Mouse (Mus musculus): ENCODE data around the gene Rufy3. TPM values are rescaled to one million over a fixed set of nuclear protein-coding genes. Genes with fewer than 3 reads are reported as not detected.
A peak's percentile ranks its signal among the peaks of the same experiment; 100 is the strongest.

The Rufy3 gene
- polyA plus RNA-seq, 1 experiment = 6.4 TPM

DNA sequence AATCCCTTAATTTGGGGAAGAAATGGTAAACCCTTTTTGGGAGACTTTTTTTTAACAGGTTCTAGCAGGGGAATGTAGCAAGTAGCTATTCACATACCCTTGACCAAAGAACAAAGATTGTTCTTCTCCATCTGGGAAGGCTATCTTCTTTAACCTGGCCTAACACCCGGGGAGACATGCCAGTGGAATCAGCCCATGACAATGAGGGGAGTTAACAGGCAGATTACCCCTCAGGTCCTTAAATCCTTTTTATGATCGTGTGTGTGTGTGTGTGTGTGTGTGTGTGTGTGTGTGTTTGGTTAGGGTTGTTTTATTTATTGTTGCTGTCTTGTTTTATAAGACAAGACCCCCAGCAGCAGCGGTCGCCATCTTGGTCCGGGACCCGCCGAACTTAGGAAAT lies 19.3 kb upstream of the Rufy3 start:
- no peaks in the 10 kb centered on the region for H3K27me3 ChIP-seq (ENCODE audit: control insufficient read depth, insufficient read depth, low read length)
- no peaks in the 10 kb centered on the region for H3K36me3 ChIP-seq (ENCODE audit: control insufficient read depth, insufficient read depth, low read length)
- WGBS = 89% methylated on average over 7 of the region's 7 CpGs
- H3K27ac ChIP-seq (ENCODE audit: insufficient read depth, low read depth, low read length) = no peak overlapping the region
- H3K4me1 ChIP-seq (ENCODE audit: control insufficient read depth, insufficient read depth, insufficient read length, low read length) = no peaks in the 10 kb centered on the region
- H3K4me3 ChIP-seq (ENCODE audit: low read depth, low read length) = no peak overlapping the region
- TF ChIP-seq CTCF (IDR thresholded peaks at IDR 0.05; ENCODE audit: extremely low read depth, insufficient read length, insufficient replicate concordance, low read depth, low read length) (no peak), POLR2A (IDR thresholded peaks at IDR 0.05; ENCODE audit: low read depth, low read length) (no peak)

- peak overlapping the region; percentile 84 for H3K27ac ChIP-seq (ENCODE audit: insufficient read depth, low read depth, low read length)
- H3K36me3 ChIP-seq (ENCODE audit: control insufficient read depth, insufficient read depth, low read length) = no peaks in the 10 kb centered on the region
- WGBS = 4% methylated on average over 29 of the region's 29 CpGs
- H3K27me3 ChIP-seq (ENCODE audit: control insufficient read depth, insufficient read depth, low read length) = no peaks in the 10 kb centered on the region
- TF ChIP-seq POLR2A (IDR thresholded peaks at IDR 0.05; ENCODE audit: low read depth, low read length) (no peak), CTCF (IDR thresholded peaks at IDR 0.05; ENCODE audit: extremely low read depth, insufficient read length, insufficient replicate concordance, low read depth, low read length) (no peak)
- peaks cover 2% of the 10 kb centered on the region; the same call in 1 of the 2 replicates for H3K4me1 ChIP-seq (ENCODE audit: control insufficient read depth, insufficient read depth, insufficient read length, low read length)
- peak overlapping the region; percentile 90 for H3K4me3 ChIP-seq (ENCODE audit: low read depth, low read length)
Measured at GRCm38 (mm10) chr5:88553271-88554085, 11.4 kb upstream of the Rufy3 start.

DNA sequence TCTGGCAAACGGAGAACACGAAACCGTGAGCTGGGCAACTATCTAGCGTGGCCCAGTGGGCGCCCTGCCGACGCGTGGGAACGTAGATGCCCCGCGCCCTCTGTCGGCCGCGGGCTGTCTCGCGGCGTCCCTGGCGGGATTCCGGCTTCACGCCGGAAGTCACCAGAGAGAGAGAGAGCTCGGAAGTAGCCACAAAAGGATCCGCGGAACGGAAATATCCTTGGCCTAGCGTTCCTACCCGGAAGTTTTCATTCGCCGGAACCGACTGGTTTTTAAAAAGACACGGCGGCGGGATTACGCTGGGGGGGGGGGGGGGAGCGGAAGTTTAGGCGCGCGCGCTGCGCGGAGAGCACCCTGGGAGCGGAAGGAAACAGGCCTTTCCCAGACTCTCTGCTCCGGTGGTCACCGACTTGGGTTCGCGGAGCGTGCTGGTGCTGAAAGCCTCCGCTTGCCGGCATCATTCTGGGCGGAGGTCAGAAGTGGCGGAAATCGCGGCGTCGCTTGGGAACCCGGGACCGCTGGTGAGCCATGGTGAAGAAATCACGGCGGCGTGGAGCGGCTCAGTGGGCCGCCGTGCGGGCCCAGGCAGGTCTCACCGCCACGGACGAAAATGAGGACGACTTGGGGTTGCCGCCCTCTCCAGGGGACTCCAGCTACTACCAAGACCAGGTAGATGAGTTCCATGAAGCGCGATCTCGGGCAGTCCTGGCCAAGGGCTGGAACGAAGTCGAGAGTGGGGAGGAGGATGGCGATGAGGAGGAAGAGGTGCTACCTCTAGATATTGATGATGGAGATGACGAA lies 10.6 kb upstream of the Rufy3 start, which contains the start of gene Utp3:
Gene Utp3, plus strand, starts transcription at position 377 of the 801 bp plus-strand sequence.
- TF ChIP-seq CTCF (IDR thresholded peaks at IDR 0.05; ENCODE audit: extremely low read depth, insufficient read length, insufficient replicate concordance, low read depth, low read length) (peak; percentile 85), POLR2A (IDR thresholded peaks at IDR 0.05; ENCODE audit: low read depth, low read length) (peak; percentile 45)
- H3K36me3 ChIP-seq (ENCODE audit: control insufficient read depth, insufficient read depth, low read length) = no peaks in the 10 kb centered on the region
- peak within 1 kb of the TSS; percentile 90 for H3K4me3 ChIP-seq (ENCODE audit: low read depth, low read length)
- peaks cover 2% of the 10 kb centered on the region; the same call in 1 of the 2 replicates for H3K4me1 ChIP-seq (ENCODE audit: control insufficient read depth, insufficient read depth, insufficient read length, low read length)
- under 1% methylated on average over 76 of the region's 76 CpGs for WGBS
- H3K27ac ChIP-seq (ENCODE audit: insufficient read depth, low read depth, low read length) = peak within 1 kb of the TSS; percentile 84
- no peaks in the 10 kb centered on the region for H3K27me3 ChIP-seq (ENCODE audit: control insufficient read depth, insufficient read depth, low read length)

DNA sequence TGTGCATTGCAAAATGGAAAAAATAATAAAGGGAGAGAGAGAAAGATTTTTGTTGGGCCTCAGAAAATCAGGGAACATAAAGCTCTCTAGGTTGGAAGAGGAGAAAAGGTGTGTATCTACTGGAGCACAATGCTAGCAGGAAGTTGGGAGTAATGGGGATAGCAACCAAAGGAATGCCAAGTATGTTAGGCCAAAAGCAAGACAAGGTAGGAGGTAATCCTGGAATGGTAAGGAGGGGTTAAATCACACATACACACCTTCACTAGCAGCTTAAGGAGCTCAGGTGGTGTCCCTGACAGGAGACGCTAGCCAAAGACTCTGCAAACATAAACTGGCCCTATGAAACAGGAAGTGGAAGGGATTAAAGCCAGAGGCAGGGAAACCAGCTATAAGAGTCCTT lies 5.8 kb upstream of the Rufy3 start:
- Histone ChIP-seq H3K4me1 (ENCODE audit: control insufficient read depth, insufficient read depth, insufficient read length, low read length) (peaks cover 2% of the 10 kb centered on the region; the same call in 1 of the 2 replicates), H3K4me3 (ENCODE audit: low read depth, low read length) (no peak overlapping the region), H3K27me3 (ENCODE audit: control insufficient read depth, insufficient read depth, low read length) (no peaks in the 10 kb centered on the region), H3K27ac (ENCODE audit: insufficient read depth, low read depth, low read length) (no peak overlapping the region), H3K36me3 (ENCODE audit: control insufficient read depth, insufficient read depth, low read length) (no peaks in the 10 kb centered on the region)
- TF ChIP-seq CTCF (IDR thresholded peaks at IDR 0.05; ENCODE audit: extremely low read depth, insufficient read length, insufficient replicate concordance, low read depth, low read length) = no peak
- TF ChIP-seq POLR2A (IDR thresholded peaks at IDR 0.05; ENCODE audit: low read depth, low read length) = no peak
- 8% methylated on average over 1 of the region's 1 CpGs for WGBS

DNA sequence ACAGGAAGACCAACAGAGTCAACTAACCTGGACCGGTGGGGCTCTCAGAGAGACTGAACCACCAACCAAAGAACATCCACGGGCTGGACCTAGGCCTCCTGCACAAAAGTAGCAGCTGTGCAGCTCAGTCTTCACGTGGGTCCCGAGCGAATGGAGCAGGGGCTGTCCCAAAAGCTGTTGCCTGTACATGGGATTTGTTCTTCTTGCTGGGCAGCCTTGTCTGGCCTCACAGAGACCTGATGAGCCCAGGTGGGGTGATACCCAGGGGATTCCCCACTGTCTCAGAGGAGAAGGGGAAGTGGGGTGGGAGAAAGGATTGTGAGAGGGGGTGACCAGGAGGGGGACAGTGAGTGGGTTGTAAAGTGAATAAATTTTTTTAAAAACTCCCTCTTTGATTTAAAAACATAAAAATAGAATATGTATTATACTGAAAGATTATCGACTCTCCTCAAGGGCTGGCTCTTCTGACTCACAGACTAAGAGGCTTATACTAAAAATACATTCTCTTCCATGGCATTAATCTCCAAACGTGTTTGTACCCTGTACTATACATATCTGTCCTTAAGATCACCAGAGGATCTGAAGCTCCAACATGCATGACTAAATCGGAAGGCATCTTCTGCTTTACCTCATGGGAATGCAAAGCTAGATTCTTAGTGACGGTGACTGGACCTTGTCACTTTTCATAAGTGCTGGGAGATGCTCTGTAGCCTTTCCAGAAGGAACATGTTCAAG lies 3.6 kb upstream of the Rufy3 start:
- H3K27me3 ChIP-seq (ENCODE audit: control insufficient read depth, insufficient read depth, low read length) = no peaks in the 10 kb centered on the region
- no peaks in the 10 kb centered on the region; the same call in 1 of the 2 replicates for H3K4me1 ChIP-seq (ENCODE audit: control insufficient read depth, insufficient read depth, insufficient read length, low read length)
- TF ChIP-seq CTCF (IDR thresholded peaks at IDR 0.05; ENCODE audit: extremely low read depth, insufficient read length, insufficient replicate concordance, low read depth, low read length) (no peak), POLR2A (IDR thresholded peaks at IDR 0.05; ENCODE audit: low read depth, low read length) (no peak)
- H3K4me3 ChIP-seq (ENCODE audit: low read depth, low read length) = no peak overlapping the region
- H3K27ac ChIP-seq (ENCODE audit: insufficient read depth, low read depth, low read length) = no peak overlapping the region
- 88% methylated on average over 9 of the region's 9 CpGs for WGBS
- no peaks in the 10 kb centered on the region for H3K36me3 ChIP-seq (ENCODE audit: control insufficient read depth, insufficient read depth, low read length)

DNA sequence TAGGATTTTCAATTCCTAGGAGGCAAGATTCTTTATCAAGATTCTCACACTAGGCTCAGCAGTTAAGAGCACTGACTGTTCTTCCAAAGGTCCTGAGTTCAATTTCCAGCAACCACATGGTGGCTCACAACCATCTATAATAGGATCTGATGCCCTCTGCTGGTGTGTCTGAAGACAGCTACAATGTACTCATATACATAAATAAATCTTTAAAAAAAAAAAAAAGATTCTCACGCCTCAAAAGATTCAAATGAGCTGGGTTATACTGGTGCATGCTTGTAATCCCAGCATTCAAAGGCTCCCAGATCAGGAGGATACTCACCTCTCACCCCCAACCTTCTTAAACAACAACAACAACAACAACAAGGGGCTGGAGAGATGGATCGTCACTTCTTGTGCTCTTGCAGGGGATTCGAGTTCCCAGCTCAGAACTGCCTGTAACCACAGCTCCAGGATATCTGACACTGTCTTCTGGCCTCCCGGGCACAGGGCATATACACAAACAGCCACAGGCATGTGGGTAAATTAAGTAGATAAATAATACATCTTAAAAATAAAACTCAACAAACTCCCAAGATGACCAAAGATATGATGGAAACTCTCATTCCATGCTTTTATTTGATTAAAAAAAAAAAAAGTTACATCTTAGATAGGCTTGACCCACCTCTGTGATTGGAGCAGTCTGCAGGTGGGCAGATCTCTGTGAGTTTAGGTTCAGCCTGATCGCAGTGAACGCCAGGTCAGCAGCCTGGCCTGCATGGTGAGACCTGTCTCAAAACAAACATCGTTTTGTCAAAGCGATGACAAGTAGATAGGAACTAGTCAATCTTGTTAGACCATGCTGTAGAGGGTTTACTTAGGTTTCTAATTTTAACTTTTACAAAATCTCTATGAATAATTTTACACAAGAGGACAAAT lies 1.7 kb upstream of the Rufy3 start:
- Histone ChIP-seq H3K4me1 (ENCODE audit: control insufficient read depth, insufficient read depth, insufficient read length, low read length) (no peaks in the 10 kb centered on the region; the same call in 1 of the 2 replicates), H3K27ac (ENCODE audit: insufficient read depth, low read depth, low read length) (no peak overlapping the region), H3K36me3 (ENCODE audit: control insufficient read depth, insufficient read depth, low read length) (no peaks in the 10 kb centered on the region), H3K27me3 (ENCODE audit: control insufficient read depth, insufficient read depth, low read length) (no peaks in the 10 kb centered on the region), H3K4me3 (ENCODE audit: low read depth, low read length) (no peak overlapping the region)
- TF ChIP-seq CTCF (IDR thresholded peaks at IDR 0.05; ENCODE audit: extremely low read depth, insufficient read length, insufficient replicate concordance, low read depth, low read length) (no peak), POLR2A (IDR thresholded peaks at IDR 0.05; ENCODE audit: low read depth, low read length) (no peak)
- WGBS = 67% methylated on average over 8 of the region's 8 CpGs
